Mouse (Mus musculus) left cerebral cortex, postnatal 25 days (tissue): ENCODE results near the gene Fgf8. TPM values are rescaled to one million over a fixed set of nuclear protein-coding genes. Genes with fewer than 3 reads are reported as not detected.

Experiments
- DNase-seq, 2 experiments: peaks; one replicate each; pipeline ENCODE4 v3.0.0; 2022; ENCODE audit warnings: low spot score in 2 of 2, mixed read lengths in 1 of 2
- intact Hi-C: fragments of 180-260 bp; cut with DNase I; formaldehyde crosslinking; loops from one replicate; pipeline ENCODE4 v1.15.1; 2025
- total RNA-seq, 2 experiments: library from RNA; stranded (reverse); gene quantifications; 2 replicates each; pipeline ENCODE4 v1.2.3; 2021

Gene Fgf8
- total RNA-seq, 2 experiments from 2014 or later = not detected

- intact Hi-C loops = no loop called here
Observed at GRCm38 (mm10) chr19:45734762-45735161, 8.0 kb downstream of the Fgf8 start.

GRCm38 (mm10) chr19:45734191-45734590 is 8.5 kb downstream of the Fgf8 start:
- intact Hi-C loops = no loop called here
- DNase-seq = no peak

More at GRCm38 (mm10) chr19:45734762-45735161, 8.0 kb downstream of the Fgf8 start:
- no peak for DNase-seq

- intact Hi-C loops = no loop called here
- DNase-seq = no peak
Observed at GRCm38 (mm10) chr19:45733564-45733963, 9.2 kb downstream of the Fgf8 start.

GRCm38 (mm10) chr19:45731658-45732057 is 11.1 kb downstream of the Fgf8 start:
- no peak for DNase-seq
- intact Hi-C loops = no loop called here

- DNase-seq = no peak
- intact Hi-C loops = no loop called here
Observed at GRCm38 (mm10) chr19:45730042-45730441, 12.7 kb downstream of the Fgf8 start.

- DNase-seq = no peak
- intact Hi-C loops = no loop called here
Observed at GRCm38 (mm10) chr19:45727231-45727630, 15.5 kb downstream of the Fgf8 start.

GRCm38 (mm10) chr19:45725677-45726277 is 16.9 kb downstream of the Fgf8 start:
- intact Hi-C loops = no loop called here
- DNase-seq = no peak

- no peak for DNase-seq
- intact Hi-C loops = no loop called here
Observed at GRCm38 (mm10) chr19:45722188-45722587, 20.5 kb downstream of the Fgf8 start.

- no peak for DNase-seq
- intact Hi-C loops = no loop called here
Observed at GRCm38 (mm10) chr19:45718286-45718685, 24.4 kb downstream of the Fgf8 start.

GRCm38 (mm10) chr19:45717493-45718220 is 25.1 kb downstream of the Fgf8 start:
- intact Hi-C loops = no loop called here
- DNase-seq = peak in 1 of 2 experiments; percentile 55

GRCm38 (mm10) chr19:45708704-45709103 is 34.0 kb downstream of the Fgf8 start:
- DNase-seq = no peak
- intact Hi-C loops = no loop called here

- intact Hi-C loops = no loop called here
- no peak for DNase-seq
Observed at GRCm38 (mm10) chr19:45696281-45696600, 46.5 kb downstream of the Fgf8 start.

- intact Hi-C loops = no loop called here
- DNase-seq = no peak
Observed at GRCm38 (mm10) chr19:45695496-45696280, 47.0 kb downstream of the Fgf8 start.

GRCm38 (mm10) chr19:45694056-45694455 is 48.7 kb downstream of the Fgf8 start:
- DNase-seq = no peak
- intact Hi-C loops = loop anchor here (5.0 kb wide), 1 partner anchor 587 kb away; no protein-coding TSS in a partner anchor

GRCm38 (mm10) chr19:45692211-45692610 is 50.5 kb downstream of the Fgf8 start:
- DNase-seq = peak; percentile 26 to 87
- intact Hi-C loops = loop anchor here (5.0 kb wide), 1 partner anchor 585 kb away; no protein-coding TSS in a partner anchor

- DNase-seq = no peak
- intact Hi-C loops = loop anchor here (5.0 kb wide), 1 partner anchor 584 kb away; no protein-coding TSS in a partner anchor
Observed at GRCm38 (mm10) chr19:45691001-45691535, 51.6 kb downstream of the Fgf8 start.

- DNase-seq = no peak
- intact Hi-C loops = no loop called here
Observed at GRCm38 (mm10) chr19:45687001-45687400, 55.7 kb downstream of the Fgf8 start.
